Mouse (Mus musculus): Measurements from ENCODE around the gene Sh3bgrl2.

Sh3bgrl2 gene

GRCm38 (mm10) chr9:83591848-83592456 lies 43.8 kb downstream of the Sh3bgrl2 start:
- no peak for DNase-seq (ENCODE audit: low spot score)

GRCm38 (mm10) chr9:83593811-83594210 lies 45.7 kb downstream of the Sh3bgrl2 start:
- no peak for DNase-seq (ENCODE audit: low spot score)

GRCm38 (mm10) chr9:83596132-83596531 lies 48.0 kb downstream of the Sh3bgrl2 start:
- no peak for DNase-seq (ENCODE audit: low spot score)

- DNase-seq (ENCODE audit: low spot score): no peak
Observed at GRCm38 (mm10) chr9:83596646-83597481, 48.7 kb downstream of the Sh3bgrl2 start.

- no peak for DNase-seq (ENCODE audit: low spot score)
Observed at GRCm38 (mm10) chr9:83598047-83598446, 49.9 kb downstream of the Sh3bgrl2 start.

GRCm38 (mm10) chr9:83599505-83599904 lies 51.4 kb downstream of the Sh3bgrl2 start:
- DNase-seq (ENCODE audit: low spot score): no peak

GRCm38 (mm10) chr9:83600286-83601048 lies 52.3 kb downstream of the Sh3bgrl2 start:
- DNase-seq (ENCODE audit: low spot score): no peak

GRCm38 (mm10) chr9:83602176-83602770 lies 54.1 kb downstream of the Sh3bgrl2 start:
- no peak for DNase-seq (ENCODE audit: low spot score)

- no peak for DNase-seq (ENCODE audit: low spot score)
Observed at GRCm38 (mm10) chr9:83603159-83603558, 55.0 kb downstream of the Sh3bgrl2 start.

GRCm38 (mm10) chr9:83605886-83606640 lies 57.9 kb downstream of the Sh3bgrl2 start:
- DNase-seq (ENCODE audit: low spot score): no peak

GRCm38 (mm10) chr9:83608135-83608534 lies 60.0 kb downstream of the Sh3bgrl2 start:
- DNase-seq (ENCODE audit: low spot score): no peak

GRCm38 (mm10) chr9:83609422-83610297 lies 61.5 kb downstream of the Sh3bgrl2 start:
- peak; percentile 57 for DNase-seq (ENCODE audit: low spot score)

- no peak for DNase-seq (ENCODE audit: low spot score)
Observed at GRCm38 (mm10) chr9:83615912-83616585, 67.9 kb downstream of the Sh3bgrl2 start.

- no peak for DNase-seq (ENCODE audit: low spot score)
Observed at GRCm38 (mm10) chr9:83616586-83617081, 68.5 kb downstream of the Sh3bgrl2 start.

- DNase-seq (ENCODE audit: low spot score): no peak
Observed at GRCm38 (mm10) chr9:83623455-83623854, 75.3 kb downstream of the Sh3bgrl2 start.

- no peak for DNase-seq (ENCODE audit: low spot score)
Observed at GRCm38 (mm10) chr9:83624193-83624592, 76.1 kb downstream of the Sh3bgrl2 start.

GRCm38 (mm10) chr9:83625085-83625484 lies 77.0 kb downstream of the Sh3bgrl2 start:
- DNase-seq (ENCODE audit: low spot score): no peak

- no peak for DNase-seq (ENCODE audit: low spot score)
Observed at GRCm38 (mm10) chr9:83628669-83629612, 80.8 kb downstream of the Sh3bgrl2 start.

GRCm38 (mm10) chr9:83630341-83630740 lies 82.2 kb downstream of the Sh3bgrl2 start:
- DNase-seq (ENCODE audit: low spot score): no peak

Data from T-cell, adult 2 months (primary cell).